Mouse (Mus musculus): ENCODE data around the gene Rapgef2. TPM values are rescaled to one million over a fixed set of nuclear protein-coding genes. Genes with fewer than 3 reads are reported as not detected.

Rapgef2 gene
- 2.3 and 2.4 TPM in 2 replicates for polyA plus RNA-seq (2015; fragmentation: Nextera tagmentation; extraction: Ambion mirVana)

- peak within 1 kb of the TSS; percentile 82 for H3K4me2 ChIP-seq (replicated peaks; ENCODE audit: low read depth)
- peaks cover 10% of the 10 kb centered on the region for H3K4me1 ChIP-seq (replicated peaks; ENCODE audit: control insufficient read depth, insufficient read depth)
- peak within 1 kb of the TSS; percentile 98 for H3K27ac ChIP-seq (replicated peaks)
- DNase-seq (ENCODE audit: low spot score) (peak; percentile 84), ATAC-seq (ENCODE audit: low FRiP score, low TSS enrichment) (peak; percentile 83)
- no peaks in the 10 kb centered on the region for H3K27me3 ChIP-seq (ENCODE audit: control insufficient read depth, insufficient read depth, low read length)
- TF ChIP-seq EP300 (optimal IDR thresholded peaks at IDR 0.05): no peak
- TF ChIP-seq CTCF (IDR thresholded peaks at IDR 0.05; ENCODE audit: low read depth): peak; percentile 46
- H3K36me3 ChIP-seq (ENCODE audit: control insufficient read depth, insufficient read depth, low read length): no peaks in the 10 kb centered on the region
- H3K9ac ChIP-seq (ENCODE audit: low read length): peak within 1 kb of the TSS; percentile 93
- peak within 1 kb of the TSS; percentile 88 for H3K4me3 ChIP-seq (ENCODE audit: low read depth, low read length)
- H3K9me3 ChIP-seq (ENCODE audit: control insufficient read depth, low read length): no peaks in the 10 kb centered on the region
- WGBS: under 1% methylated on average over 76 of the region's 97 CpGs
Observed at GRCm38 (mm10) chr3:79286376-79287107, at the start of gene Rapgef2. Gene Rapgef2, minus strand, starts transcription at chr3:79286517.

DNA sequence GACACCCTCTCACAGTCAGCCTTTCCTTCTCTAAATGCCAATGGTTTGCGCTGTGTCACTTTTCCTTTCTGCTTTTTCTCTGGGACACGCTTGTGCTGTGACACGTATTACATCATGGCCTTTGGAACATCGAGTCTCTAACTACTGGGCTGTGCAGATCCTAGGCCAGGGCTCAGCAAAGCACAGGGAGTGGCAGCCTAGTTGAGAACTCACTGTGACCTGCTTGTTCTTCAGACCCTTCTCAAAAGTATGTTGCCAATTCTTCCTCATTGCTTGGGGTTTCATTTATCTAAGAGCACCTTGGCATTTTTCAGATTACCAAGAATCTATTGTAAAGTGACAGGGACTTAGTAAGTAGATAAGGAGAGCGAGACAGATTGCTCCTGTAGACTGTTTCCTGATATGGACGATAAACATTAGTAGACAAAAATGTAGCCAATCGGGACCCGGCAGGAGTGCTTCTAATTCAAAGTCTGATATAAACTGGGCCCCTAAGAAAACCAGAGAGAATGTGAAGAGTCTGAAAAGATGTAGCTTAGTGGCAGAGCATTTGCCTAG, 47.4 kb upstream of the Rapgef2 start:
- no peak for TF ChIP-seq EP300 (optimal IDR thresholded peaks at IDR 0.05)
- no peak for TF ChIP-seq CTCF (IDR thresholded peaks at IDR 0.05; ENCODE audit: low read depth)
- WGBS: 67% methylated on average over 8 of the region's 8 CpGs

GRCm38 (mm10) chr3:79333051-79333450, 46.7 kb upstream of the Rapgef2 start:
- TF ChIP-seq CTCF (IDR thresholded peaks at IDR 0.05; ENCODE audit: low read depth) (no peak), EP300 (optimal IDR thresholded peaks at IDR 0.05) (no peak)
- H3K36me3 ChIP-seq (ENCODE audit: control insufficient read depth, insufficient read depth, low read length): no peaks in the 10 kb centered on the region
- DNase-seq (ENCODE audit: low spot score): no peak
- no peaks in the 10 kb centered on the region for H3K4me1 ChIP-seq (replicated peaks; ENCODE audit: control insufficient read depth, insufficient read depth)
- no peaks in the 10 kb centered on the region for H3K9me3 ChIP-seq (ENCODE audit: control insufficient read depth, low read length)
- H3K9ac ChIP-seq (ENCODE audit: low read length): no peak overlapping the region
- no peak overlapping the region for H3K27ac ChIP-seq (replicated peaks)
- ATAC-seq (ENCODE audit: low FRiP score, low TSS enrichment): no peak
- H3K27me3 ChIP-seq (ENCODE audit: control insufficient read depth, insufficient read depth, low read length): no peaks in the 10 kb centered on the region
- no peak overlapping the region for H3K4me3 ChIP-seq (ENCODE audit: low read depth, low read length)
- WGBS: 75% methylated on average over 7 of the region's 7 CpGs
- no peak overlapping the region for H3K4me2 ChIP-seq (replicated peaks; ENCODE audit: low read depth)

More for the DNA sequence above, 47.4 kb upstream of the Rapgef2 start:
- DNase-seq (ENCODE audit: low spot score) (no peak), ATAC-seq (ENCODE audit: low FRiP score, low TSS enrichment) (no peak)
- no peaks in the 10 kb centered on the region for H3K4me1 ChIP-seq (replicated peaks; ENCODE audit: control insufficient read depth, insufficient read depth)
- no peak overlapping the region for H3K4me3 ChIP-seq (ENCODE audit: low read depth, low read length)
- H3K4me2 ChIP-seq (replicated peaks; ENCODE audit: low read depth): no peak overlapping the region
- no peak overlapping the region for H3K27ac ChIP-seq (replicated peaks)
- H3K9me3 ChIP-seq (ENCODE audit: control insufficient read depth, low read length): no peaks in the 10 kb centered on the region
- H3K36me3 ChIP-seq (ENCODE audit: control insufficient read depth, insufficient read depth, low read length): no peaks in the 10 kb centered on the region
- no peaks in the 10 kb centered on the region for H3K27me3 ChIP-seq (ENCODE audit: control insufficient read depth, insufficient read depth, low read length)
- H3K9ac ChIP-seq (ENCODE audit: low read length): no peak overlapping the region

GRCm38 (mm10) chr3:79329691-79330315, 43.5 kb upstream of the Rapgef2 start:
- Histone ChIP-seq H3K27me3 (ENCODE audit: control insufficient read depth, insufficient read depth, low read length) (no peaks in the 10 kb centered on the region), H3K36me3 (ENCODE audit: control insufficient read depth, insufficient read depth, low read length) (no peaks in the 10 kb centered on the region), H3K4me2 (replicated peaks; ENCODE audit: low read depth) (no peak overlapping the region), H3K4me3 (ENCODE audit: low read depth, low read length) (no peak overlapping the region), H3K9me3 (ENCODE audit: control insufficient read depth, low read length) (no peaks in the 10 kb centered on the region), H3K9ac (ENCODE audit: low read length) (no peak overlapping the region), H3K27ac (replicated peaks) (no peak overlapping the region), H3K4me1 (replicated peaks; ENCODE audit: control insufficient read depth, insufficient read depth) (no peaks in the 10 kb centered on the region)
- WGBS: 37% methylated on average over 8 of the region's 8 CpGs
- DNase-seq (ENCODE audit: low spot score) (no peak), ATAC-seq (ENCODE audit: low FRiP score, low TSS enrichment) (no peak)
- no peak for TF ChIP-seq CTCF (IDR thresholded peaks at IDR 0.05; ENCODE audit: low read depth)
- no peak for TF ChIP-seq EP300 (optimal IDR thresholded peaks at IDR 0.05)

GRCm38 (mm10) chr3:79324697-79325526, 38.6 kb upstream of the Rapgef2 start:
- H3K4me3 ChIP-seq (ENCODE audit: low read depth, low read length): no peak overlapping the region
- no peaks in the 10 kb centered on the region for H3K36me3 ChIP-seq (ENCODE audit: control insufficient read depth, insufficient read depth, low read length)
- no peak for ATAC-seq (ENCODE audit: low FRiP score, low TSS enrichment)
- peak overlapping the region; percentile 27 for H3K4me2 ChIP-seq (replicated peaks; ENCODE audit: low read depth)
- WGBS: 18% methylated on average over 10 of the region's 10 CpGs
- no peak for DNase-seq (ENCODE audit: low spot score)
- no peaks in the 10 kb centered on the region for H3K27me3 ChIP-seq (ENCODE audit: control insufficient read depth, insufficient read depth, low read length)
- no peak overlapping the region for H3K27ac ChIP-seq (replicated peaks)
- H3K9ac ChIP-seq (ENCODE audit: low read length): no peak overlapping the region
- H3K4me1 ChIP-seq (replicated peaks; ENCODE audit: control insufficient read depth, insufficient read depth): no peaks in the 10 kb centered on the region
- no peaks in the 10 kb centered on the region for H3K9me3 ChIP-seq (ENCODE audit: control insufficient read depth, low read length)
- no peak for TF ChIP-seq EP300 (optimal IDR thresholded peaks at IDR 0.05)
- no peak for TF ChIP-seq CTCF (IDR thresholded peaks at IDR 0.05; ENCODE audit: low read depth)

Data from stomach, postnatal 0 days (tissue).